In the genomic region with DNA sequence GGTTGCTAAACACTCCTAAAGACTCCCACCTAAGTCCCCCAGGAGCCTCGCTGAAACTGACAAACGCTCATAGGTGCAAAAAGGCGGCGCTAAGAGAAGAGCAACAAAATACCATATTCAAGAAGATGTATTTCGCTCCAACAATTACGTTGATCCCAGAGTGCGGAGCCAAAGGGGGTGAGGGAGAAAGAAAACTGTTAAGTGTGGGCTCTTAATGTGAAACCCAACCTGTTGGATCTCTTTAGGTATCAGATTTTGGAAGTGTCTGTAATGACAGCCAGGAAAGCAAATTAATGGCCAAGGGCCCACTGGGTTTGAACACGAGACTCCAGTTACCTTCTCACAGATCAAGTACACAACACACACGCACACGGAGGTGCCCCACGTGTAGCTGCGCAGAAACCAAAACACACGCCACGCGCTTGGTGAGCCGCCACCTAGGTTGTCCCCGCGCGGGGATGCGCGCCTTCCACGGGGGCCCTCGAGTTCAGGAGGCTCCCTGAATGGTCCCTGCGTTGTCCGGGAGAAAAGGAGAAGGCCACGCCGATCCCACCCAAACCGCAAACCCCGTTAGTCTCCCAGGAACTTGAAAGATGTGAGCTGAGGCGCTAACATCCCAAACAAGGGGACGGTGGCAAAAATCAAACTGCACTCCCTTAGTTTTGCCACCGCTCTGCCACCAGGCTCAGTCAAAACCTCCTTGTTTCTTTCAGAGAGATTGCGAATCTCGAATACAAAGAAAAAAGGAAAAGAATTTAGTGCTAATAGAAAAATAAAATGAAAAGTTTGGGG, we compare ENCODE assay signal across 8 mouse cellular contexts. TPM values are rescaled to one million over a fixed set of nuclear protein-coding genes. Genes with fewer than 3 reads are reported as not detected.
DNase-seq lines count a peak whose midpoint lies in the region; ATAC-seq and TF ChIP-seq lines count a peak whose summit lies in the region.

No protein-coding gene starts in this region.

- no peak for TF ChIP-seq CTCF in midbrain, postnatal 0 days (IDR thresholded peaks at IDR 0.05)
- no peak for TF ChIP-seq CTCF in thymus, adult 2 months (IDR thresholded peaks at IDR 0.05; ENCODE audit: borderline replicate concordance, control insufficient read depth, extremely low read depth, insufficient read depth, low read length, poor library complexity)

- no peaks in the 10 kb centered on the region for H3K9me3 ChIP-seq in hindbrain, embryonic 13.5 days
- H3K9me3 ChIP-seq in midbrain, postnatal 0 days (ENCODE audit: low read length): no peaks in the 10 kb centered on the region

- peaks cover 24% of the 10 kb centered on the region for H3K4me1 ChIP-seq in hindbrain, embryonic 13.5 days (replicated peaks)
- peaks cover 4% of the 10 kb centered on the region for H3K4me1 ChIP-seq in midbrain, postnatal 0 days (ENCODE audit: insufficient read depth, low read length)
- no peaks in the 10 kb centered on the region for H3K4me1 ChIP-seq in thymus, adult 2 months (replicated peaks; ENCODE audit: control insufficient read depth, insufficient read depth, low read length)

- no peak for ATAC-seq in hindbrain, embryonic 13.5 days (ENCODE audit: low FRiP score)
- no peak for ATAC-seq in midbrain, postnatal 0 days (ENCODE audit: low FRiP score)

- no peak for TF ChIP-seq POLR2A in thymus, adult 2 months (IDR thresholded peaks at IDR 0.05; ENCODE audit: control insufficient read depth, extremely low read depth, insufficient read depth, low read length, poor library complexity)

- H3K36me3 ChIP-seq in hindbrain, embryonic 13.5 days: no peaks in the 10 kb centered on the region
- H3K36me3 ChIP-seq in midbrain, postnatal 0 days (ENCODE audit: insufficient read depth, low read length): no peaks in the 10 kb centered on the region
- no peaks in the 10 kb centered on the region for H3K36me3 ChIP-seq in thymus, adult 2 months (ENCODE audit: control insufficient read depth, insufficient read depth, low read length)

- peaks cover 34% of the 10 kb centered on the region for H3K27me3 ChIP-seq in hindbrain, embryonic 13.5 days
- peaks cover 26% of the 10 kb centered on the region for H3K27me3 ChIP-seq in midbrain, postnatal 0 days (ENCODE audit: insufficient read depth, low read length)
- no peaks in the 10 kb centered on the region; the same call in 1 of the 2 replicates for H3K27me3 ChIP-seq in thymus, adult 2 months (ENCODE audit: control insufficient read depth, insufficient read depth, low read length)

- H3K4me2 ChIP-seq in hindbrain, embryonic 13.5 days: peak overlapping the region; percentile 91
- H3K4me2 ChIP-seq in midbrain, postnatal 0 days (ENCODE audit: low read depth, low read length, poor library complexity, severe bottlenecking): peak overlapping the region; percentile 97

- peak; percentile 5 to 12 for DNase-seq in cerebellum, postnatal 25 days
- DNase-seq in cerebellum, adult 8-10 months: no peak
- peak; percentile 15 for DNase-seq in right cerebral cortex, postnatal 25 days
- no peak for DNase-seq in right cerebral cortex, adult 18-20 months
- no peak for DNase-seq in midbrain, postnatal 0 days (ENCODE audit: low spot score)
- DNase-seq in frontal cortex, postnatal 25 days (ENCODE audit: low spot score in 2 of 2): no peak
- no peak for DNase-seq in thymus, adult 2 months

- peak overlapping the region; percentile 72; the same call in 1 of the 2 replicates for H3K9ac ChIP-seq in hindbrain, embryonic 13.5 days
- no peak overlapping the region for H3K9ac ChIP-seq in midbrain, postnatal 0 days (replicated peaks; ENCODE audit: low read length, poor library complexity, severe bottlenecking)

- peak overlapping the region; percentile 58 for H3K4me3 ChIP-seq in hindbrain, embryonic 13.5 days
- peak overlapping the region; percentile 53; the same call in 1 of the 2 replicates for H3K4me3 ChIP-seq in midbrain, postnatal 0 days (ENCODE audit: low read depth, low read length)
- no peak overlapping the region; the same call in 1 of the 2 replicates for H3K4me3 ChIP-seq in thymus, adult 2 months (ENCODE audit: control insufficient read depth, insufficient read depth, low read length)

- under 1% methylated on average over 34 of the region's 34 CpGs for WGBS in hindbrain, embryonic 13.5 days
- WGBS in midbrain, postnatal 0 days: 2% methylated on average over 34 of the region's 34 CpGs
- 8% methylated on average over 34 of the region's 34 CpGs for WGBS in thymus, adult 2 months

- no peak overlapping the region for H3K27ac ChIP-seq in hindbrain, embryonic 13.5 days
- H3K27ac ChIP-seq in midbrain, postnatal 0 days (ENCODE audit: low read depth, low read length): no peak overlapping the region
- H3K27ac ChIP-seq in thymus, adult 2 months (ENCODE audit: control insufficient read depth, insufficient read depth, low read length): no peak overlapping the region

RNA-seq across cellular contexts. Expression of a gene that starts 2.3 kb away (rescaled TPM):
- polyA plus RNA-seq in hindbrain, embryonic 13.5 days (2015; fragmentation: Nextera tagmentation; extraction: Ambion mirVana): 1.2 TPM in 2 replicates
- total RNA-seq in midbrain, postnatal 0 days (2014; rRNA removed): 1.0 and 1.2 TPM in 2 replicates
- polyA plus RNA-seq in midbrain, postnatal 0 days (2015; fragmentation: Nextera tagmentation; extraction: Ambion mirVana): 0.13 and 0.42 TPM in 2 replicates
- 2.9 and 3.3 TPM in 2 replicates for polyA plus RNA-seq in thymus, adult 2 months (2012; rRNA removed)

Comparison
In these comparisons a context has a peak if more than half of its experiments do, and no peak if none do; other contexts are left out.
1. DNase-seq: peak in cerebellum, postnatal 25 days (2 of 2) and right cerebral cortex, postnatal 25 days (single experiment); none in cerebellum, adult 8-10 months (single experiment), right cerebral cortex, adult 18-20 months (single experiment), midbrain, postnatal 0 days (single experiment), frontal cortex, postnatal 25 days (0 of 2) and thymus, adult 2 months (single experiment).